Mouse (Mus musculus): ENCODE measurements at regions not wholly inside any gene's neighbourhood (a gene's known extent, or its start where the extent isn't known, plus 50 kb on each side); places are given as distances from the start of the nearest gene placed in this dataset.

- no peak for DNase-seq
Observed at GRCm38 (mm10) chr3:115655020-115655419, 59.9 kb downstream of the S1pr1 start.

- no peak for DNase-seq
Observed at GRCm38 (mm10) chr3:115652236-115652635, 62.6 kb downstream of the S1pr1 start.

GRCm38 (mm10) chr3:115649338-115650117 is 65.3 kb downstream of the S1pr1 start:
- no peak for DNase-seq

- no peak for DNase-seq
Observed at GRCm38 (mm10) chr3:115646993-115647392, 67.9 kb downstream of the S1pr1 start.

- DNase-seq: no peak
Observed at GRCm38 (mm10) chr3:115644307-115644706, 70.6 kb downstream of the S1pr1 start.

- DNase-seq: peak; percentile 82 to 91
Observed at GRCm38 (mm10) chr3:115642846-115643260, 72.0 kb downstream of the S1pr1 start.

GRCm38 (mm10) chr3:115642001-115642845 is 72.6 kb downstream of the S1pr1 start:
- DNase-seq: peak; percentile 33 to 38

- peak in 1 of 2 experiments; percentile 4 for DNase-seq
Observed at GRCm38 (mm10) chr3:115641411-115641810, 73.5 kb downstream of the S1pr1 start.

- DNase-seq: peak in 1 of 2 experiments; percentile 11
Observed at GRCm38 (mm10) chr3:115635487-115635886, 79.4 kb downstream of the S1pr1 start.

- DNase-seq: no peak
Observed at GRCm38 (mm10) chr3:115635081-115635480, 79.8 kb downstream of the S1pr1 start.

- DNase-seq: no peak
Observed at GRCm38 (mm10) chr3:115632417-115632743, 82.5 kb downstream of the S1pr1 start.

- DNase-seq: peak in 1 of 2 experiments; percentile 3
Observed at GRCm38 (mm10) chr3:115631573-115632416, 83.1 kb downstream of the S1pr1 start.

- DNase-seq: no peak
Observed at GRCm38 (mm10) chr3:115622920-115623319, 92.0 kb downstream of the S1pr1 start.

GRCm38 (mm10) chr3:115622300-115622699 is 92.6 kb downstream of the S1pr1 start:
- no peak for DNase-seq

GRCm38 (mm10) chr3:115619970-115620369 is 94.9 kb downstream of the S1pr1 start:
- DNase-seq: no peak

- DNase-seq: peak; percentile 50 to 62
Observed at GRCm38 (mm10) chr3:115615994-115616598, 98.8 kb downstream of the S1pr1 start.

GRCm38 (mm10) chr3:115612859-115613258 is 102.0 kb downstream of the S1pr1 start:
- DNase-seq: peak in 1 of 2 experiments; percentile 18

GRCm38 (mm10) chr3:115608087-115608486 is 106.8 kb downstream of the S1pr1 start:
- no peak for DNase-seq

GRCm38 (mm10) chr3:115604734-115605279 is 110.1 kb downstream of the S1pr1 start:
- DNase-seq: no peak

GRCm38 (mm10) chr3:115604267-115604666 is 110.6 kb downstream of the S1pr1 start:
- no peak for DNase-seq

- DNase-seq: no peak
Observed at GRCm38 (mm10) chr3:115603803-115604202, 111.1 kb downstream of the S1pr1 start.

GRCm38 (mm10) chr3:115599281-115599680 is 115.6 kb downstream of the S1pr1 start:
- no peak for DNase-seq
